Mouse (Mus musculus) olfactory bulb, adult 2 months (tissue): ENCODE measurements at regions not wholly inside any gene's neighbourhood (a gene's known extent, or its start where the extent isn't known, plus 50 kb on each side); places are given as distances from the start of the nearest gene placed in this dataset.

Experiments used
- CTCF ChIP-seq: fragments of 200-500 bp; IDR thresholded peaks from 2 replicates; pipeline ENCODE4 v1.5.1; 2012; ENCODE audit warnings: low read depth, mild to moderate bottlenecking, low read length, moderate library complexity; ENCODE audit not compliant: insufficient read depth
- POLR2A ChIP-seq: fragments of 200-500 bp; IDR thresholded peaks from 2 replicates; pipeline ENCODE4 v1.6.1; 2012; ENCODE audit warnings: mild to moderate bottlenecking, low read depth, low read length, moderate library complexity; ENCODE audit not compliant: insufficient read depth

GRCm38 (mm10) chr13:90404392-90404791, 315.0 kb upstream of the Xrcc4 start:
- TF ChIP-seq POLR2A (no peak), CTCF (no peak)
